13 mouse cellular contexts compared by ENCODE assay signal in the genomic region with DNA sequence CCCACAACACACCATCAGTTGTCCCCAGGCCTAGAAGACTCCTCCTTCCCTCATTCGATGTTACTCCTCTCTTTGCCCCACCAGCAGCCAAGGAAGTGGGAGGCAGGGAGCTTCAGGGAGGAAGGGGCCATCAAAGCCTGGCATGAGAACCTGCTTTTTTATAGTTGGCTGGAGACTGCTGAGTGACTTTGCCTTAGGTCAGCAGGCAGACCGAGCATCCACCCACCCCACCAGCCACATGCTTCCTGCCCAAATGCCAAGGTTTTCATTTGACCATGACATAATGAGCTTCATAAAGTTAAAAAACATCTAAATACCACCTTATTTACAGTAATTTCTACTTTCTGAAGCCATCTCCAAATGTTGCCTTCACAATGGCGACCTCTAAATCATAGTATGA.
"Had no signal": no experiment of that assay in that cellular context is flagged by ENCODE, and none has a peak within 500 bp of the region (broad histone marks: within the 10 kb centered on the region; RNA-seq: fewer than 3 reads in every experiment).

No protein-coding gene starts in this region.

- H3K4me3 ChIP-seq: limb, embryonic 15.5 days; liver, embryonic 12.5 days; midbrain, embryonic 13.5 days had no signal

- H3K27ac ChIP-seq: limb, embryonic 15.5 days; liver, embryonic 12.5 days; midbrain, embryonic 13.5 days; stomach, postnatal 0 days had no signal

- H3K4me1 ChIP-seq: midbrain, embryonic 13.5 days had no signal

- ATAC-seq: intestine, embryonic 16.5 days; liver, embryonic 12.5 days; midbrain, embryonic 13.5 days had no signal

- DNase-seq: kidney, adult 9 months; kidney, postnatal 25 days; layer of hippocampus, adult 9-11 months; layer of hippocampus, postnatal 36 days; lung, embryonic 14.5 days; lung, postnatal 10 days; lung, postnatal 4 days; right cerebral cortex, postnatal 25 days had no signal

- H3K27me3 ChIP-seq: limb, embryonic 15.5 days; liver, embryonic 12.5 days; midbrain, embryonic 13.5 days had no signal

- H3K36me3 ChIP-seq: limb, embryonic 15.5 days; liver, embryonic 12.5 days; midbrain, embryonic 13.5 days had no signal
